Mouse (Mus musculus): Measurements from ENCODE around the gene Trim29. TPM values are rescaled to one million over a fixed set of nuclear protein-coding genes. Genes with fewer than 3 reads are reported as not detected.
A peak's percentile ranks its signal among the peaks of the same experiment; 100 is the strongest.

Trim29 gene
- total RNA-seq, 2 experiments from 2014 or later, result 0.16 TPM; not detected in 1

- no peak for DNase-seq (ENCODE audit: low spot score in 2 of 2)
- intact Hi-C loops (cut with DNase I), result no loop called here
These were observed 1.4 kb upstream of the Trim29 start for GRCm38 (mm10) chr9:43309087-43309872.

GRCm38 (mm10) chr9:43312190-43312589, 1.5 kb downstream of the Trim29 start:
- intact Hi-C loops (cut with DNase I), result no loop called here
- peak in 1 of 2 experiments; percentile 77 for DNase-seq (ENCODE audit: low spot score in 2 of 2)

GRCm38 (mm10) chr9:43313805-43314204, 3.2 kb downstream of the Trim29 start:
- no peak for DNase-seq (ENCODE audit: low spot score in 2 of 2)
- intact Hi-C loops (cut with DNase I), result no loop called here

- no peak for DNase-seq (ENCODE audit: low spot score in 2 of 2)
- intact Hi-C loops (cut with DNase I), result no loop called here
These were observed 4.8 kb downstream of the Trim29 start for GRCm38 (mm10) chr9:43315320-43315950.

- no peak for DNase-seq (ENCODE audit: low spot score in 2 of 2)
- intact Hi-C loops (cut with DNase I), result no loop called here
These were observed 5.8 kb downstream of the Trim29 start for GRCm38 (mm10) chr9:43316466-43316865.

- DNase-seq (ENCODE audit: low spot score in 2 of 2), result no peak
- intact Hi-C loops (cut with DNase I), result no loop called here
These were observed 8.0 kb downstream of the Trim29 start for GRCm38 (mm10) chr9:43318661-43319060.

GRCm38 (mm10) chr9:43321951-43322350, 11.3 kb downstream of the Trim29 start:
- no peak for DNase-seq (ENCODE audit: low spot score in 2 of 2)
- intact Hi-C loops (cut with DNase I), result no loop called here

GRCm38 (mm10) chr9:43322666-43323065, 12.0 kb downstream of the Trim29 start:
- DNase-seq (ENCODE audit: low spot score in 2 of 2), result no peak
- intact Hi-C loops (cut with DNase I), result no loop called here

GRCm38 (mm10) chr9:43325486-43325885, 14.8 kb downstream of the Trim29 start:
- no peak for DNase-seq (ENCODE audit: low spot score in 2 of 2)
- intact Hi-C loops (cut with DNase I), result no loop called here

- DNase-seq (ENCODE audit: low spot score in 2 of 2), result no peak
- intact Hi-C loops (cut with DNase I), result no loop called here
These were observed 15.5 kb downstream of the Trim29 start for GRCm38 (mm10) chr9:43326015-43326631.

- intact Hi-C loops (cut with DNase I), result no loop called here
- DNase-seq (ENCODE audit: low spot score in 2 of 2), result no peak
These were observed 16.8 kb downstream of the Trim29 start for GRCm38 (mm10) chr9:43327182-43328129.

- DNase-seq (ENCODE audit: low spot score in 2 of 2), result no peak
- intact Hi-C loops (cut with DNase I), result no loop called here
These were observed 19.8 kb downstream of the Trim29 start for GRCm38 (mm10) chr9:43330426-43330825.

- intact Hi-C loops (cut with DNase I), result no loop called here
- peak; percentile 50 to 54 for DNase-seq (ENCODE audit: low spot score in 2 of 2)
These were observed 21.1 kb downstream of the Trim29 start for GRCm38 (mm10) chr9:43331476-43332471.

- intact Hi-C loops (cut with DNase I), result no loop called here
- no peak for DNase-seq (ENCODE audit: low spot score in 2 of 2)
These were observed 23.8 kb downstream of the Trim29 start for GRCm38 (mm10) chr9:43334476-43334875.

- intact Hi-C loops (cut with DNase I), result loop anchor here (2.0 to 5.0 kb wide), 3 partner anchors 153 to 635 kb away; no protein-coding TSS in a partner anchor
- DNase-seq (ENCODE audit: low spot score in 2 of 2), result no peak
These were observed 27.0 kb downstream of the Trim29 start for GRCm38 (mm10) chr9:43337636-43338035.

GRCm38 (mm10) chr9:43338067-43338466, 27.4 kb downstream of the Trim29 start:
- no peak for DNase-seq (ENCODE audit: low spot score in 2 of 2)
- intact Hi-C loops (cut with DNase I), result loop anchor here (2.0 to 5.0 kb wide), 3 partner anchors 153 to 634 kb away; no protein-coding TSS in a partner anchor

GRCm38 (mm10) chr9:43339614-43340020, 29.0 kb downstream of the Trim29 start:
- intact Hi-C loops (cut with DNase I), result loop anchor here (1.0 to 5.0 kb wide), 4 partner anchors 151 to 633 kb away; no protein-coding TSS in a partner anchor
- peak; percentile 79 to 81 for DNase-seq (ENCODE audit: low spot score in 2 of 2)

GRCm38 (mm10) chr9:43350089-43350488, 39.4 kb downstream of the Trim29 start:
- intact Hi-C loops (cut with DNase I), result no loop called here
- DNase-seq (ENCODE audit: low spot score in 2 of 2), result no peak
